Mouse (Mus musculus): ENCODE results near the gene Opn5. TPM values are rescaled to one million over a fixed set of nuclear protein-coding genes. Genes with fewer than 3 reads are reported as not detected.
A peak's percentile ranks its signal among the peaks of the same experiment; 100 is the strongest.

The Opn5 gene
- polyA plus RNA-seq (2014; fragmentation: Nextera tagmentation; extraction: Ambion mirVana), result not detected in 2 replicates

- Histone ChIP-seq H3K4me3 (ENCODE audit: low read depth, low read length) (no peak within 1 kb of the TSS), H3K27ac (ENCODE audit: low read length) (no peak within 1 kb of the TSS), H3K9me3 (ENCODE audit: control insufficient read depth, low read depth, low read length) (no peaks in the 10 kb centered on the region), H3K4me1 (ENCODE audit: control insufficient read depth, insufficient read depth, low read length) (no peaks in the 10 kb centered on the region), H3K36me3 (ENCODE audit: control insufficient read depth, insufficient read depth, low read length) (no peaks in the 10 kb centered on the region), H3K27me3 (ENCODE audit: control insufficient read depth, insufficient read depth, low read length) (no peaks in the 10 kb centered on the region), H3K4me2 (replicated peaks; ENCODE audit: low read depth, low read length) (no peak within 1 kb of the TSS), H3K9ac (replicated peaks; ENCODE audit: low read depth, low read length) (no peak within 1 kb of the TSS)
- WGBS, result 71% methylated on average over 8 of the region's 8 CpGs
- no peak for ATAC-seq (ENCODE audit: insufficient number of reproducible peaks, insufficient read depth, low FRiP score, low read depth)
Measured at GRCm38 (mm10) chr17:42611295-42611694, at the start of gene Opn5. TSS of gene Opn5 (minus strand) at chr17:42611395.

GRCm38 (mm10) chr17:42658634-42659422, 47.6 kb upstream of the Opn5 start:
- Histone ChIP-seq H3K4me1 (ENCODE audit: control insufficient read depth, insufficient read depth, low read length) (no peaks in the 10 kb centered on the region), H3K27ac (ENCODE audit: low read length) (no peak overlapping the region), H3K27me3 (ENCODE audit: control insufficient read depth, insufficient read depth, low read length) (no peaks in the 10 kb centered on the region), H3K4me3 (ENCODE audit: low read depth, low read length) (no peak overlapping the region), H3K4me2 (replicated peaks; ENCODE audit: low read depth, low read length) (no peak overlapping the region), H3K9ac (replicated peaks; ENCODE audit: low read depth, low read length) (no peak overlapping the region), H3K9me3 (ENCODE audit: control insufficient read depth, low read depth, low read length) (no peaks in the 10 kb centered on the region), H3K36me3 (ENCODE audit: control insufficient read depth, insufficient read depth, low read length) (no peaks in the 10 kb centered on the region)
- WGBS, result 21% methylated on average over 14 of the region's 14 CpGs
- ATAC-seq (ENCODE audit: insufficient number of reproducible peaks, insufficient read depth, low FRiP score, low read depth), result peak; percentile 78; the same call in 1 of the 2 replicates

- Histone ChIP-seq H3K9me3 (ENCODE audit: control insufficient read depth, low read depth, low read length) (no peaks in the 10 kb centered on the region), H3K4me2 (replicated peaks; ENCODE audit: low read depth, low read length) (no peak overlapping the region), H3K36me3 (ENCODE audit: control insufficient read depth, insufficient read depth, low read length) (no peaks in the 10 kb centered on the region), H3K9ac (replicated peaks; ENCODE audit: low read depth, low read length) (no peak overlapping the region), H3K4me1 (ENCODE audit: control insufficient read depth, insufficient read depth, low read length) (no peaks in the 10 kb centered on the region), H3K27me3 (ENCODE audit: control insufficient read depth, insufficient read depth, low read length) (no peaks in the 10 kb centered on the region), H3K4me3 (ENCODE audit: low read depth, low read length) (no peak overlapping the region), H3K27ac (ENCODE audit: low read length) (no peak overlapping the region)
- WGBS, result 75% methylated on average over 3 of the region's 3 CpGs
- ATAC-seq (ENCODE audit: insufficient number of reproducible peaks, insufficient read depth, low FRiP score, low read depth), result no peak
Measured at GRCm38 (mm10) chr17:42643416-42643815, 32.2 kb upstream of the Opn5 start.

- Histone ChIP-seq H3K9ac (replicated peaks; ENCODE audit: low read depth, low read length) (no peak overlapping the region), H3K9me3 (ENCODE audit: control insufficient read depth, low read depth, low read length) (no peaks in the 10 kb centered on the region)
- WGBS, result 88% methylated on average over 2 of the region's 2 CpGs
Measured at GRCm38 (mm10) chr17:42630206-42630605, 19.0 kb upstream of the Opn5 start.

GRCm38 (mm10) chr17:42613043-42613737, 2.0 kb upstream of the Opn5 start:
- H3K9ac ChIP-seq (replicated peaks; ENCODE audit: low read depth, low read length), result no peak overlapping the region
- no peaks in the 10 kb centered on the region for H3K27me3 ChIP-seq (ENCODE audit: control insufficient read depth, insufficient read depth, low read length)
- H3K4me1 ChIP-seq (ENCODE audit: control insufficient read depth, insufficient read depth, low read length), result no peaks in the 10 kb centered on the region
- H3K4me2 ChIP-seq (replicated peaks; ENCODE audit: low read depth, low read length), result no peak overlapping the region
- H3K4me3 ChIP-seq (ENCODE audit: low read depth, low read length), result no peak overlapping the region
- no peaks in the 10 kb centered on the region for H3K9me3 ChIP-seq (ENCODE audit: control insufficient read depth, low read depth, low read length)
- H3K27ac ChIP-seq (ENCODE audit: low read length), result no peak overlapping the region
- no peaks in the 10 kb centered on the region for H3K36me3 ChIP-seq (ENCODE audit: control insufficient read depth, insufficient read depth, low read length)
- WGBS, result 42% methylated on average over 6 of the region's 6 CpGs
- no peak for ATAC-seq (ENCODE audit: insufficient number of reproducible peaks, insufficient read depth, low FRiP score, low read depth)

More at GRCm38 (mm10) chr17:42630206-42630605, 19.0 kb upstream of the Opn5 start:
- no peak overlapping the region for H3K4me2 ChIP-seq (replicated peaks; ENCODE audit: low read depth, low read length)
- H3K4me3 ChIP-seq (ENCODE audit: low read depth, low read length), result no peak overlapping the region
- no peak for ATAC-seq (ENCODE audit: insufficient number of reproducible peaks, insufficient read depth, low FRiP score, low read depth)
- no peaks in the 10 kb centered on the region for H3K36me3 ChIP-seq (ENCODE audit: control insufficient read depth, insufficient read depth, low read length)
- no peaks in the 10 kb centered on the region for H3K27me3 ChIP-seq (ENCODE audit: control insufficient read depth, insufficient read depth, low read length)
- no peaks in the 10 kb centered on the region for H3K4me1 ChIP-seq (ENCODE audit: control insufficient read depth, insufficient read depth, low read length)
- no peak overlapping the region for H3K27ac ChIP-seq (ENCODE audit: low read length)

- H3K9me3 ChIP-seq (ENCODE audit: control insufficient read depth, low read depth, low read length), result no peaks in the 10 kb centered on the region
- H3K4me1 ChIP-seq (ENCODE audit: control insufficient read depth, insufficient read depth, low read length), result no peaks in the 10 kb centered on the region
- no peak overlapping the region for H3K27ac ChIP-seq (ENCODE audit: low read length)
- no peak for ATAC-seq (ENCODE audit: insufficient number of reproducible peaks, insufficient read depth, low FRiP score, low read depth)
- no peaks in the 10 kb centered on the region for H3K36me3 ChIP-seq (ENCODE audit: control insufficient read depth, insufficient read depth, low read length)
- H3K4me2 ChIP-seq (replicated peaks; ENCODE audit: low read depth, low read length), result no peak overlapping the region
- H3K9ac ChIP-seq (replicated peaks; ENCODE audit: low read depth, low read length), result no peak overlapping the region
- 58% methylated on average over 3 of the region's 3 CpGs for WGBS
- no peak overlapping the region for H3K4me3 ChIP-seq (ENCODE audit: low read depth, low read length)
- no peaks in the 10 kb centered on the region for H3K27me3 ChIP-seq (ENCODE audit: control insufficient read depth, insufficient read depth, low read length)
Measured at GRCm38 (mm10) chr17:42608270-42608669, 2.9 kb downstream of the Opn5 start.

GRCm38 (mm10) chr17:42602829-42603784, 8.1 kb downstream of the Opn5 start:
- Histone ChIP-seq H3K9ac (replicated peaks; ENCODE audit: low read depth, low read length) (no peak overlapping the region), H3K4me1 (ENCODE audit: control insufficient read depth, insufficient read depth, low read length) (no peaks in the 10 kb centered on the region), H3K27me3 (ENCODE audit: control insufficient read depth, insufficient read depth, low read length) (no peaks in the 10 kb centered on the region), H3K36me3 (ENCODE audit: control insufficient read depth, insufficient read depth, low read length) (no peaks in the 10 kb centered on the region), H3K4me2 (replicated peaks; ENCODE audit: low read depth, low read length) (no peak overlapping the region), H3K9me3 (ENCODE audit: control insufficient read depth, low read depth, low read length) (no peaks in the 10 kb centered on the region), H3K4me3 (ENCODE audit: low read depth, low read length) (no peak overlapping the region), H3K27ac (ENCODE audit: low read length) (no peak overlapping the region)
- ATAC-seq (ENCODE audit: insufficient number of reproducible peaks, insufficient read depth, low FRiP score, low read depth), result peak; percentile 77; the same call in 1 of the 2 replicates
- WGBS, result 25% methylated on average over 15 of the region's 15 CpGs

- Histone ChIP-seq H3K27ac (ENCODE audit: low read length) (no peak overlapping the region), H3K4me2 (replicated peaks; ENCODE audit: low read depth, low read length) (no peak overlapping the region)
- no peak for ATAC-seq (ENCODE audit: insufficient number of reproducible peaks, insufficient read depth, low FRiP score, low read depth)
Measured at GRCm38 (mm10) chr17:42586486-42586885, 24.7 kb downstream of the Opn5 start.

More at GRCm38 (mm10) chr17:42586486-42586885, 24.7 kb downstream of the Opn5 start:
- Histone ChIP-seq H3K27me3 (ENCODE audit: control insufficient read depth, insufficient read depth, low read length) (no peaks in the 10 kb centered on the region), H3K36me3 (ENCODE audit: control insufficient read depth, insufficient read depth, low read length) (no peaks in the 10 kb centered on the region), H3K4me3 (ENCODE audit: low read depth, low read length) (no peak overlapping the region), H3K9ac (replicated peaks; ENCODE audit: low read depth, low read length) (no peak overlapping the region), H3K4me1 (ENCODE audit: control insufficient read depth, insufficient read depth, low read length) (no peaks in the 10 kb centered on the region), H3K9me3 (ENCODE audit: control insufficient read depth, low read depth, low read length) (no peaks in the 10 kb centered on the region)
- WGBS, result 69% methylated on average over 1 of the region's 1 CpGs

Data from stomach, embryonic 14.5 days (tissue).